Comparison of ENCODE assay signal across 10 mouse cellular contexts in genomic region chr7:98430785-98431184, GRCm38 (mm10). TPM values are rescaled to one million over a fixed set of nuclear protein-coding genes. Genes with fewer than 3 reads are reported as not detected.
DNase-seq lines count a peak whose midpoint lies in the region; ATAC-seq and TF ChIP-seq lines count a peak whose summit lies in the region.
"Had no signal": no experiment of that assay in that cellular context is flagged by ENCODE, and none has a peak within 500 bp of the region (broad histone marks: within the 10 kb centered on the region; RNA-seq: fewer than 3 reads in every experiment).

No protein-coding gene starts in this region.

- H3K9ac ChIP-seq in ES-E14 (ENCODE audit: insufficient read depth, low read depth, low read length, poor library complexity, severe bottlenecking) = no peak overlapping the region
- no peak overlapping the region for H3K9ac ChIP-seq in forebrain, embryonic 11.5 days (ENCODE audit: low read length)
- H3K9ac ChIP-seq in lung, embryonic 16.5 days (ENCODE audit: low read length) = no peak overlapping the region
- H3K9ac ChIP-seq: embryonic facial prominence, embryonic 13.5 days; neural tube, embryonic 12.5 days had no signal

- H3K4me3 ChIP-seq in ES-E14 (ENCODE audit: insufficient read depth in 1 of 2, low read depth in 1 of 2, low read length in 2 of 2, poor library complexity in 1 of 2, severe bottlenecking in 1 of 2) = no peak overlapping the region
- H3K4me3 ChIP-seq in forebrain, embryonic 11.5 days (ENCODE audit: low read depth, low read length) = no peak overlapping the region
- H3K4me3 ChIP-seq in lung, embryonic 16.5 days (ENCODE audit: low read length) = no peak overlapping the region
- H3K4me3 ChIP-seq: embryonic facial prominence, embryonic 13.5 days; neural tube, embryonic 12.5 days had no signal

- ATAC-seq in forebrain, embryonic 11.5 days (replicated peaks; ENCODE audit: low FRiP score) = 0 out of 2 replicates have a peak, but pooled peaks have one; percentile 36
- ATAC-seq in lung, embryonic 16.5 days (ENCODE audit: low read depth) = 0 out of 2 replicates have a peak, but pooled peaks have one; percentile 59

- H3K4me1 ChIP-seq in ES-E14 (ENCODE audit: control insufficient read depth in 2 of 2, insufficient read depth in 2 of 2, low read length in 2 of 2, poor library complexity in 1 of 2) = no peaks in the 10 kb centered on the region
- H3K4me1 ChIP-seq in forebrain, embryonic 11.5 days (replicated peaks; ENCODE audit: control insufficient read depth, insufficient read depth, low read length) = no peaks in the 10 kb centered on the region
- no peaks in the 10 kb centered on the region for H3K4me1 ChIP-seq in lung, embryonic 16.5 days (replicated peaks; ENCODE audit: control insufficient read depth, insufficient read depth, low read length)
- H3K4me1 ChIP-seq: neural tube, embryonic 12.5 days had no signal

- no peaks in the 10 kb centered on the region for H3K9me3 ChIP-seq in ES-E14 (ENCODE audit: control insufficient read depth, insufficient read depth, low read depth, low read length)
- no peaks in the 10 kb centered on the region for H3K9me3 ChIP-seq in forebrain, embryonic 11.5 days (ENCODE audit: control insufficient read depth, low read length)
- H3K9me3 ChIP-seq in lung, embryonic 16.5 days (ENCODE audit: control insufficient read depth, low read length) = no peaks in the 10 kb centered on the region
- H3K9me3 ChIP-seq: embryonic facial prominence, embryonic 13.5 days; neural tube, embryonic 12.5 days had no signal

- no peaks in the 10 kb centered on the region for H3K36me3 ChIP-seq in ES-E14 (ENCODE audit: control insufficient read depth, insufficient read depth, low read length, poor library complexity, severe bottlenecking)
- H3K36me3 ChIP-seq in forebrain, embryonic 11.5 days (ENCODE audit: control insufficient read depth, insufficient read depth, low read length) = no peaks in the 10 kb centered on the region
- no peaks in the 10 kb centered on the region for H3K36me3 ChIP-seq in lung, embryonic 16.5 days (ENCODE audit: control insufficient read depth, insufficient read depth, low read length)
- H3K36me3 ChIP-seq: embryonic facial prominence, embryonic 13.5 days; neural tube, embryonic 12.5 days had no signal

- in situ Hi-C loops in ES-E14 (cut with MboI; ENCODE audit: low sequenced_read_pairs in 2 of 2, unreplicated experiment in 2 of 2) = loop anchor here in 1 of 2 experiments (10.0 kb wide), 1 partner anchor 86 kb away; no protein-coding TSS in a partner anchor

- no peak overlapping the region for H3K4me2 ChIP-seq in forebrain, embryonic 11.5 days (ENCODE audit: low read depth, low read length, severe bottlenecking)
- no peak overlapping the region for H3K4me2 ChIP-seq in lung, embryonic 16.5 days (ENCODE audit: low read depth, low read length)
- H3K4me2 ChIP-seq: embryonic facial prominence, embryonic 13.5 days; neural tube, embryonic 12.5 days had no signal

- WGBS in forebrain, embryonic 11.5 days = 39% methylated on average over 3 of the region's 3 CpGs
- WGBS in large intestine, adult 2 months = 52% methylated on average over 3 of the region's 3 CpGs
- WGBS in lung, embryonic 16.5 days = 39% methylated on average over 3 of the region's 3 CpGs

- no peaks in the 10 kb centered on the region for H3K27me3 ChIP-seq in forebrain, embryonic 11.5 days (ENCODE audit: control insufficient read depth, insufficient read depth, low read length)
- H3K27me3 ChIP-seq in lung, embryonic 16.5 days (ENCODE audit: control insufficient read depth, insufficient read depth, low read depth, low read length) = no peaks in the 10 kb centered on the region
- H3K27me3 ChIP-seq: embryonic facial prominence, embryonic 13.5 days; neural tube, embryonic 12.5 days had no signal

- peak; percentile 51 for DNase-seq in ES-E14 (ENCODE audit: low read depth, low spot score)
- DNase-seq in c-Kit-positive CD71-positive TER-119-negative erythroid progenitor cells, embryonic 14.5 days (ENCODE audit: low read depth) = peak; percentile 11
- peak; percentile 82 for DNase-seq in forebrain, embryonic 11.5 days (ENCODE audit: low spot score)
- DNase-seq in heart, postnatal 4 days = peak; percentile 83
- peak; percentile 44 for DNase-seq in large intestine, adult 2 months (ENCODE audit: low read depth, low spot score)
- DNase-seq in right cerebral cortex, adult 18-20 months = peak; percentile 54
- no peak for DNase-seq in T-cell, adult 2 months (ENCODE audit: low spot score)

- H3K27ac ChIP-seq in ES-E14 (ENCODE audit: insufficient read depth, low read depth, low read length, poor library complexity, severe bottlenecking) = no peak overlapping the region
- no peak overlapping the region for H3K27ac ChIP-seq in forebrain, embryonic 11.5 days (ENCODE audit: low read depth, low read length)
- H3K27ac ChIP-seq in lung, embryonic 16.5 days (ENCODE audit: low read length) = no peak overlapping the region
- H3K27ac ChIP-seq: embryonic facial prominence, embryonic 13.5 days; neural tube, embryonic 12.5 days had no signal

TF ChIP-seq in ES-E14, 5 proteins besides CTCF, POLR2A, EP300 and RAD21:
- TF ChIP-seq ZC3H11A (IDR thresholded peaks at IDR 0.05; ENCODE audit: borderline replicate concordance, low read depth, low read length) = peak; percentile 75; the same call in 1 of the 2 replicates
- no peak for TF ChIP-seq MAFK (IDR thresholded peaks at IDR 0.05; ENCODE audit: insufficient read depth, low read depth, low read length)

RNA-seq across cellular contexts. Expression of gene Gucy2d, which starts 9.4 kb away (rescaled TPM):
- not detected in 2 replicates for total RNA-seq in ES-E14 (2012; rRNA removed)
- not detected in 2 replicates for polyA plus RNA-seq in forebrain, embryonic 11.5 days (2014; fragmentation: Nextera tagmentation; extraction: Ambion mirVana)
- not detected for total RNA-seq in heart, postnatal 4 days (2021)
- 0.04 TPM in 1 of 2 replicates, not detected in the other for polyA plus RNA-seq in large intestine, adult 2 months (2012; rRNA removed)
- not detected in 2 replicates for polyA plus RNA-seq in lung, embryonic 16.5 days (2015; fragmentation: Nextera tagmentation; extraction: Ambion mirVana)
- polyA plus RNA-seq: embryonic facial prominence, embryonic 13.5 days; neural tube, embryonic 12.5 days had no signal

RNA-seq across cellular contexts. Expression of gene Lrrc32, which starts 58.3 kb away (rescaled TPM):
- total RNA-seq in ES-E14 (2012; rRNA removed) = 0.48 and 0.62 TPM in 2 replicates
- 4.4 and 5.2 TPM in 2 replicates for polyA plus RNA-seq in forebrain, embryonic 11.5 days (2014; fragmentation: Nextera tagmentation; extraction: Ambion mirVana)
- total RNA-seq in heart, postnatal 4 days (2021) = 10 to 100 TPM; 17.3 to 18.6 TPM
- polyA plus RNA-seq in large intestine, adult 2 months (2012; rRNA removed) = 10.6 and 21.3 TPM in 2 replicates
- polyA plus RNA-seq in lung, embryonic 16.5 days (2015; fragmentation: Nextera tagmentation; extraction: Ambion mirVana) = 6.0 and 6.3 TPM in 2 replicates
